Mouse (Mus musculus) hindbrain, embryonic 11.5 days (tissue): ENCODE results near the gene Etl4. TPM values are rescaled to one million over a fixed set of nuclear protein-coding genes. Genes with fewer than 3 reads are reported as not detected.
"Not testable (repeated sequence)": the region's sequence is repeated elsewhere in the genome, so short reads cannot be mapped to it uniquely, and the experiment has no call there.

Experiments
- ATAC-seq: fragments of 200-750 bp; cut with Nextera tagmentation; 2 replicates; pipeline ENCODE4 v1.8.0; 2017; ENCODE audit warnings: mild to moderate bottlenecking, moderate TSS enrichment, moderate library complexity; ENCODE audit not compliant: low FRiP score
- DNase-seq: peaks from one replicate; pipeline ENCODE4 v3.0.0-alpha.2; 2015; ENCODE audit warnings: low spot score
- H3K27ac ChIP-seq: fragments of 300-500 bp; sonication (generic); 2 replicates; pipeline ENCODE4 v1.5.1; 2014; ENCODE audit warnings: mild to moderate bottlenecking, low read depth, low read length
- H3K27me3 ChIP-seq: fragments of 300-500 bp; sonication (generic); 2 replicates; pipeline ENCODE4 v1.6.1; 2014; ENCODE audit warnings: mild to moderate bottlenecking, low read length, moderate library complexity, mixed read lengths; ENCODE audit not compliant: control insufficient read depth, insufficient read depth
- H3K36me3 ChIP-seq: fragments of 300-500 bp; sonication (generic); 2 replicates; pipeline ENCODE4 v1.6.1; 2014; ENCODE audit warnings: mild to moderate bottlenecking, low read length, moderate library complexity, mixed read lengths; ENCODE audit not compliant: control insufficient read depth, insufficient read depth
- H3K4me1 ChIP-seq: fragments of 300-500 bp; sonication (generic); replicated peaks from 2 replicates; pipeline ENCODE4 v1.6.1; 2014; ENCODE audit warnings: low read length, mixed read lengths; ENCODE audit not compliant: control insufficient read depth, insufficient read depth
- H3K4me2 ChIP-seq: fragments of 300-500 bp; sonication (generic); replicated peaks from 2 replicates; pipeline ENCODE4 v1.6.1; 2014; ENCODE audit warnings: mild to moderate bottlenecking, low read depth, low read length
- H3K4me3 ChIP-seq: fragments of 300-500 bp; sonication (generic); 2 replicates; pipeline ENCODE4 v1.5.1; 2014; ENCODE audit warnings: low read depth, low read length
- H3K9ac ChIP-seq: fragments of 300-500 bp; sonication (generic); 2 replicates; pipeline ENCODE4 v1.6.1; 2014; ENCODE audit warnings: low read depth, low read length
- H3K9me3 ChIP-seq: fragments of 300-500 bp; sonication (generic); 2 replicates; pipeline ENCODE4 v1.6.1; 2016; ENCODE audit warnings: low read length; ENCODE audit not compliant: control insufficient read depth
- WGBS: fragments of 180-500 bp; shearing (Covaris S2); extraction: QIAGEN DNeasy Blood & Tissue Kit; methylation state at CpG from one replicate; pipeline ENCODE4 v1.1.7; 2014; 5-methylcytosine and 5-hydroxymethylcytosine counted together
- polyA plus RNA-seq: library from polyadenylated mRNA; unstranded; fragments of >200 nt; fragmentation: Nextera tagmentation; extraction: Ambion mirVana; gene quantifications from 2 replicates; pipeline ENCODE4 v1.2.1, GENCODE M21; 2014

Etl4 gene
- polyA plus RNA-seq, 1 experiment from 2014 or later, result 26.2 TPM

DNA sequence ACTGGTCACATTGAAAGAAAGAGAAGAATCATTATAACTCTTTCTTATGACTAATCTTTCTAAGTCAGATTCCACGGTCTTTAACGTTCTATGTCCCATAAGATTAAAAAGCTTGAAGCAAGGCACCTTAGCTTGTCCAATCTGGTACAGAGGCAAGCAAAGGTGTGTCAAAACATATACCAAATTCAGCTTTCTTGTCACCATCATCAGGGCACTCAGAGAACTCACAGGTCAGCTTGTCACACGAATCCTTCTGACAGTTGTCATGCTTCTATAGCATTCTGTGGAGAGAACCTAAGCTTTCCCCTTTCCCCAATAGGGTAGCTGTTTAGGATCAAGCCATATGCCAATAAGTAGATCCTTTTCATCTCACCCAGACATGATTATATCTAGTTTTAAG lies 267.7 kb downstream of the Etl4 start:
- H3K9me3 ChIP-seq, H3K27ac ChIP-seq, DNase-seq, H3K4me1 ChIP-seq, H3K27me3 ChIP-seq, H3K4me2 ChIP-seq, H3K4me3 ChIP-seq, H3K9ac ChIP-seq, ATAC-seq, H3K36me3 ChIP-seq: not testable (repeated sequence)
- 89% methylated on average over 3 of the region's 3 CpGs for WGBS

- not testable (repeated sequence) for H3K9me3 ChIP-seq, H3K4me2 ChIP-seq, H3K4me1 ChIP-seq, DNase-seq, H3K36me3 ChIP-seq, H3K9ac ChIP-seq, H3K4me3 ChIP-seq, H3K27me3 ChIP-seq, ATAC-seq, H3K27ac ChIP-seq
- 91% methylated on average over 5 of the region's 5 CpGs for WGBS
Measured at GRCm38 (mm10) chr2:20180561-20180960, 271.0 kb downstream of the Etl4 start.

- WGBS, result 93% methylated on average over 7 of the region's 7 CpGs
- H3K9ac ChIP-seq, H3K9me3 ChIP-seq, H3K4me2 ChIP-seq, ATAC-seq, H3K4me3 ChIP-seq, H3K4me1 ChIP-seq, H3K27ac ChIP-seq, H3K36me3 ChIP-seq, H3K27me3 ChIP-seq, DNase-seq: not testable (repeated sequence)
Measured at GRCm38 (mm10) chr2:20187223-20187622, 277.6 kb downstream of the Etl4 start.

- Histone ChIP-seq H3K36me3 (no peaks in the 10 kb centered on the region), H3K9ac (no peak overlapping the region), H3K4me2 (no peak overlapping the region), H3K4me1 (no peaks in the 10 kb centered on the region), H3K4me3 (no peak overlapping the region), H3K27me3 (no peaks in the 10 kb centered on the region), H3K27ac (no peak overlapping the region), H3K9me3 (no peaks in the 10 kb centered on the region)
- ATAC-seq (no peak), DNase-seq (no peak)
- 95% methylated on average over 7 of the region's 7 CpGs for WGBS
Measured at GRCm38 (mm10) chr2:20203011-20203410, 293.4 kb downstream of the Etl4 start.

DNA sequence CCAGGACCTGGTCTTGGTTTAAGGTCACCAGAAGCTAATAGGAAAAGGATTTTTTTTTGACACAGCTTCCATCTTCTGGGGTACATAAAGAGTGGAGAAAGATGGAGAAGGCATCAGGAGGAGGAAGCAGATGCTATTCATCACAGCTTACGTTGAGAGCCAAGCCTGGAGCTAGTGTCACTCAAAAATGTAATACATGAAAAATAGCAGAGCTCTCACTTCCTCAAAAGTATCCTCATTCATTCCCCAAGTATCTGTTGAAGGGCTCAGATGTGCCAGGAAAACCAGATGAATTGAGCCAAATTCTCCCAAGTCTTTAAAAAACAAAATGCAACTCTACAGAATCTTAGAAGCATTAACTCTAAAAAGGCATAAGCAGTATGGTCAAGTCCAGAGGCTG lies 297.1 kb downstream of the Etl4 start:
- H3K4me3 ChIP-seq, result no peak overlapping the region
- no peaks in the 10 kb centered on the region for H3K4me1 ChIP-seq
- H3K4me2 ChIP-seq, result no peak overlapping the region
- no peak for DNase-seq
- H3K27me3 ChIP-seq, result no peaks in the 10 kb centered on the region
- no peak overlapping the region for H3K9ac ChIP-seq
- H3K27ac ChIP-seq, result no peak overlapping the region
- no peaks in the 10 kb centered on the region for H3K36me3 ChIP-seq
- H3K9me3 ChIP-seq, result no peaks in the 10 kb centered on the region
- WGBS, result 85% methylated on average over 1 of the region's 1 CpGs
- no peak for ATAC-seq

- DNase-seq, result no peak
- Histone ChIP-seq H3K4me1 (no peaks in the 10 kb centered on the region), H3K27me3 (no peaks in the 10 kb centered on the region), H3K9me3 (no peaks in the 10 kb centered on the region), H3K4me3 (no peak overlapping the region), H3K27ac (no peak overlapping the region), H3K9ac (no peak overlapping the region), H3K36me3 (no peaks in the 10 kb centered on the region), H3K4me2 (no peak overlapping the region)
- no peak for ATAC-seq
- 80% methylated on average over 3 of the region's 3 CpGs for WGBS
Measured at GRCm38 (mm10) chr2:20208683-20209194, 299.2 kb downstream of the Etl4 start.

DNA sequence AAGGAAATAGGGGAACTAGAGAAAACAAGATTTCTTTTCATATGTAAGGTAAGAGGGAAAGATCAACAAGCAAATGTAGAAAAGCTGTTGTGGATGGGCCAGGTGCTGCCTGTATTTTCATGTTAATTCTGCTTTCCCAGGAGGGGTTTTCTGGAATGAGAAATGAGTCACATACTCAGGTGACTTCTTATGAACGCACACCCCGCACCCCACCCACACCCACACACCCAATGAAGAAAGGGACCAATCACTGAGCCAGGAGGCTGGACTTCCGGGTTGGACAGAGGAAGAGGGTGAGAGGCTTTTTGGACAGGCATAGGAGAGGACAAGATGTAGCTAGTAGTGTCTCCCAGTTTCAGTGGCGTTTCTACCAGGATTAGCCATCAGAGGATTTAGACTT lies 299.8 kb downstream of the Etl4 start:
- Histone ChIP-seq H3K4me2 (no peak overlapping the region), H3K27me3 (no peaks in the 10 kb centered on the region), H3K36me3 (no peaks in the 10 kb centered on the region), H3K27ac (no peak overlapping the region), H3K9me3 (no peaks in the 10 kb centered on the region), H3K4me3 (no peak overlapping the region), H3K9ac (no peak overlapping the region), H3K4me1 (no peaks in the 10 kb centered on the region)
- WGBS, result 61% methylated on average over 4 of the region's 4 CpGs
- no peak for DNase-seq
- ATAC-seq, result no peak

DNA sequence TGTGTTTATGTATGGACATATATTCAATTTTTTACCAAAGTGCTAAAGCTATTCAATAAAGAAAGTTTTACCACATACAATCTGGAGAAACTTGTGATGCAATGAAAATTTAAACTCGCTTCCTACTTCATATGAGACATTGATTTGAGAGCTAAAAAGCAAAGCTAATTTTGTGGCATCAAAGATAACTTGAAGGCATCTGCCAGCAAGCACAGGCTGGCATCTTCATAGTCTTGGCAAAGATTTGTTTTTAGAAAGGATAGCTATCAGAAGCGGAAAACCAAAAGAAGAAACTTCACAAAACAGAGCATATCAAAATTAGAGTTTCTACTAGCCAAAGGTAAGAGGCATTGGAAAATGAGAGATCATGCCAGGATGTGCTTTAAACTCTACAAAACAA lies 306.7 kb downstream of the Etl4 start:
- no peaks in the 10 kb centered on the region for H3K4me1 ChIP-seq
- no peaks in the 10 kb centered on the region for H3K36me3 ChIP-seq
- no peak overlapping the region for H3K9ac ChIP-seq
- DNase-seq (no peak), ATAC-seq (no peak)
- H3K27ac ChIP-seq, result no peak overlapping the region
- 87% methylated on average over 2 of the region's 2 CpGs for WGBS
- H3K4me3 ChIP-seq, result no peak overlapping the region
- no peaks in the 10 kb centered on the region for H3K27me3 ChIP-seq
- H3K9me3 ChIP-seq, result no peaks in the 10 kb centered on the region
- H3K4me2 ChIP-seq, result no peak overlapping the region

GRCm38 (mm10) chr2:20216686-20217437 lies 307.3 kb downstream of the Etl4 start:
- Histone ChIP-seq H3K27ac (no peak overlapping the region), H3K9me3 (no peaks in the 10 kb centered on the region), H3K36me3 (no peaks in the 10 kb centered on the region), H3K27me3 (no peaks in the 10 kb centered on the region), H3K4me1 (no peaks in the 10 kb centered on the region), H3K4me3 (no peak overlapping the region), H3K9ac (no peak overlapping the region), H3K4me2 (no peak overlapping the region)
- ATAC-seq (no peak), DNase-seq (no peak)
- WGBS, result 91% methylated on average over 5 of the region's 5 CpGs
